Mouse (Mus musculus): Measurements from ENCODE around the gene Metap1.

The Metap1 gene

GRCm38 (mm10) chr3:138452169-138452568 is 37.1 kb downstream of the Metap1 start:
- no peak for DNase-seq (ENCODE audit: low read depth, low spot score)

- DNase-seq (ENCODE audit: low read depth, low spot score), result no peak
Observed at GRCm38 (mm10) chr3:138448077-138448860, 41.0 kb downstream of the Metap1 start.

- DNase-seq (ENCODE audit: low read depth, low spot score), result no peak
Observed at GRCm38 (mm10) chr3:138443465-138443771, 45.9 kb downstream of the Metap1 start.

- DNase-seq (ENCODE audit: low read depth, low spot score), result peak; percentile 83
Observed at GRCm38 (mm10) chr3:138442612-138443464, 46.5 kb downstream of the Metap1 start, which contains the start of gene Adh5. Adh5 (plus strand) TSS chr3:138443093.

- no peak for DNase-seq (ENCODE audit: low read depth, low spot score)
Observed at GRCm38 (mm10) chr3:138442203-138442602, 47.1 kb downstream of the Metap1 start.

GRCm38 (mm10) chr3:138438716-138439115 is 50.6 kb downstream of the Metap1 start:
- no peak for DNase-seq (ENCODE audit: low read depth, low spot score)

- no peak for DNase-seq (ENCODE audit: low read depth, low spot score)
Observed at GRCm38 (mm10) chr3:138431835-138432234, 57.5 kb downstream of the Metap1 start.

GRCm38 (mm10) chr3:138430360-138430976 is 58.8 kb downstream of the Metap1 start:
- DNase-seq (ENCODE audit: low read depth, low spot score), result no peak

- no peak for DNase-seq (ENCODE audit: low read depth, low spot score)
Observed at GRCm38 (mm10) chr3:138424247-138424646, 65.1 kb downstream of the Metap1 start.

- DNase-seq (ENCODE audit: low read depth, low spot score), result no peak
Observed at GRCm38 (mm10) chr3:138423664-138424063, 65.7 kb downstream of the Metap1 start.

- no peak for DNase-seq (ENCODE audit: low read depth, low spot score)
Observed at GRCm38 (mm10) chr3:138420385-138420784, 68.9 kb downstream of the Metap1 start.

GRCm38 (mm10) chr3:138419369-138419768 is 69.9 kb downstream of the Metap1 start:
- no peak for DNase-seq (ENCODE audit: low read depth, low spot score)

- DNase-seq (ENCODE audit: low read depth, low spot score), result no peak
Observed at GRCm38 (mm10) chr3:138415121-138415690, 74.1 kb downstream of the Metap1 start, which contains the start of gene Adh4. Adh4 (plus strand) TSS chr3:138415466.

GRCm38 (mm10) chr3:138410211-138410610 is 79.1 kb downstream of the Metap1 start:
- DNase-seq (ENCODE audit: low read depth, low spot score), result no peak

- no peak for DNase-seq (ENCODE audit: low read depth, low spot score)
Observed at GRCm38 (mm10) chr3:138409585-138409984, 79.7 kb downstream of the Metap1 start.

All from retina, adult 2 months (tissue).